Mouse (Mus musculus) skeletal muscle tissue, adult 2 months (tissue): ENCODE data around the gene Qrich1.

ENCODE experiments used
- DNase-seq: peaks from one replicate; pipeline ENCODE4 v3.0.0-alpha.2; 2012; ENCODE audit warnings: low read depth, low spot score

Gene Qrich1

DNA sequence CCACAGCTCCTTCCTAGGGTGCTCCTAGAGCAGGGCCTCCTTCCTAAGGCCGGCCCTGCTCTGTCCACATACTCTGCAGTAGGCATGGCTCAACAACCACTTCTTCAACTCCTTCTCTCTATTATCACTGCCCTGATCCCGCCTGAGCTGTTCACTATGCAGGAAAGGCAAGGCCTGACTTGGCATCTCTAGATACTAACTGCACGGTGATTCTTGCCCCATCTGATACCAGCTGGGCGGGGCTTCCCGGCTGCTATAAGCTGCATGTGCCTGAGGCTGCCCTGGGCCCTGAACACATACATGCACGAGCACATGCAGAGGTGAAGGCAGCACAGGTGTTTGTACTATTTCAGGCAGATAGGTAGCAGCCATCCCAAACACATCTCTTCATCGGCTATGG is 47.5 kb downstream of the Qrich1 start:
- no peak for DNase-seq

DNA sequence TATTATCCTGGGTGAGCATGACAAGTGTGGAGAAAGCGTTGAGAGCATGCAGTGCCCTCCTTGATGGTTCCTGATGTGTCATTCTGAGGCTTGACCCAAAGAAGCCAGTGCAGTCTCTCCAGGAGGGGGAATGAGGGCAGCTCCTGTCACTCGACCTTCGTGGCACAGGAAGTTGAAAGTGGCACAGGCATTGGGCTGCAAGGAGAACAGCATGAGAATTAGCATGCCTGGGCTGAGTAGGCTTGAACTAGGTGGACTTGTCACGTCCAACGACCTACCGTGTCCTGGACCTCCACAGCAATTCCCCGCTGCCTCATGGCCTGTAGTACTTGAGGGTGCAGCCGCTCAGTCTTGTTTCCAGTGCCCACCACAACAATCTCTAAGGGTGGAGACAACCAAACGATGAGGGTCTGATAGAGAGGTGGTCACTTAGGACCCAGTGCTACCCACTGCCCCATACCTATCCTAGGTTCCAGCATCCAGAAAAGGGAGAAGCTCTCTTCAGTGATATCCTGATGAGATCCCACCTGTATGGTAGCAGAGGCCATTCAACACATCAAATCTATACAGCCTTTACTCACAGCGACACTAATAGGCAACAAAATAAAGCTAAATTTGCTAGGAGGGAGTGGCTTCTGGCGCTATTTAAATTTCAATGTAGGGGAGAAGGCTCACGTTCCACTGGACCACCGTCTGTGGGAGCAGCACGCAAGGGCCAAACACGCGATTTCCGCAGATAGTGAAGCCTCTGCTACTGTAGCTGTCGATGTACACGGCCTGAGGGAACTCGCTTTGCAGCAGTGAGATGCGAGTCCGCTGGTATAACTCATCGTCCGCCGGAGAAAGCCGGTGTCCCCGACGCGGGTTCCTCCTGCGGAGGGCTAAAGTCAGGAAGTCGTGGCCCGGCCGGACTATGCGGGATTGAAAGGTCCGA is 49.5 kb downstream of the Qrich1 start:
- DNase-seq: no peak

DNA sequence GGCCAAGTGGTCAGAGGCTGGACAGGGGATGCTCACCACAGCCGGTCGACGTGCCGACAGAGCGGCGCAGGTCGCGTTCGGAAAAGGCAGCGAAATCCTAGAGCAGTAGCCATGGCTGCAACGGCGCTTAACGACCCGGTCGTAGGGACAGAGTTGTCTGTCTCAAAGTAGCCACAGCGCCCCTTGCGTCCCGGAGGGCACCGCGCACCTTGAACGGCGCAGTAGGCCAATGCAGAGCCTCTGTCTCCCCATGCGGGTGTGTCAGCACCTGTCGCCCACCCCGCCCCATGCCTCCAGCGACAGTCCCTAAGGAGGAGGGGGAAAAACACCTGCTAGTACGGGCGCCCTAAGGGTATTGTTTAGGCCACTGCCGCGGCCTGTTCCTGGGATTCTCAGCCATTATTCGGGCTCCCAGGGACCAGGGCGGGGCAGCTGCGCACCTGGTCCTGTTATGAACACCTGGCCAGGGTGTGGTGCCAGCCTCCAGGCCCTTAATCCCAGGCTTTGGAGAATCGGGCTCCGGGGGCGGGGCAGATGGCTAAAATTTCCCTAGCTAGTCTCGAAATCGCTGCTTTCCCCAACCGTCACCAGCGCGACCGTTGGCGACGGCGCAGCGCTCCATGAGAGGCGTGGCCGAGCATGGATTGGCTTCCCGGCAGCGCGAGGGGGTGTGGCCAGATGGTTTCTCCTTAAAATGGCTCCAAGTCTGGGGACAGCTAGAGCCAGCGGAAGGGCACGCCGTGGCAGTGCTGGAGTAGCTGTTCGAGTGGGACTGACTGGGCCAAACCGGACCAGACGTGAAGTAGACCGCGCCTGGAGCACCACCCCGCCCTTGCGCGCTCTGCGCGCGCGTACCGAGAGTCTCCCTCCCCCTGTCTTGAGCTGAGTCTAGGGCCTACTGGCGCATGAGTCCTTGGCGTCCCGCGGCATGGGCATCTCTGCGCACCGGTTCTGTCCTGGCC is 50.5 kb downstream of the Qrich1 start, which contains the start of gene Ndufaf3:
Gene Ndufaf3, minus strand, starts transcription at position 620 of the 962 bp plus-strand sequence.
- DNase-seq: peak; percentile 93

DNA sequence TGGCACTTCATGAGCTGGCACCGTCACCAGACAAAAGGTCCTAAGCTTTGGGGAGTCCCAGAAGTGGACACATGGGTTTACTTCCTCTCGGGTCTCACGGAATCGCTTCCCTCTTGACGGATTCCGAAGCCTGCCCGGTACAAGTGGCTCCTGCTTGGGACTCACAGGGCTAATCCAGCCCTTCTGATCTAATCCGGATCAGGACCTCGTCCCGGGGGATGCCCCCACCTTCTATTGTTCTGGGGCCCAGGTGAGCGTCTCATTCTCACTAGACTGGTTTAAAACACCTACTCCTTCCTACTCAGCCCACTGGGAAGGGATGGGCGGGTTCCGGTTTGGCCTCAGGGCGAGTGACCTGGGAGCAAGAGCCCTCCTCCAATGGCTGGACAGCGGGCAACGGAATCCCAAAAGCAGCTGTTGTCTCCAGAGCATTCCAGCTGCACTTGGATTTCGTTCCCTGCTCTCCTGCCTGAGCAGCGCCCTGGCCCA is 51.4 kb downstream of the Qrich1 start:
- DNase-seq: no peak

DNA sequence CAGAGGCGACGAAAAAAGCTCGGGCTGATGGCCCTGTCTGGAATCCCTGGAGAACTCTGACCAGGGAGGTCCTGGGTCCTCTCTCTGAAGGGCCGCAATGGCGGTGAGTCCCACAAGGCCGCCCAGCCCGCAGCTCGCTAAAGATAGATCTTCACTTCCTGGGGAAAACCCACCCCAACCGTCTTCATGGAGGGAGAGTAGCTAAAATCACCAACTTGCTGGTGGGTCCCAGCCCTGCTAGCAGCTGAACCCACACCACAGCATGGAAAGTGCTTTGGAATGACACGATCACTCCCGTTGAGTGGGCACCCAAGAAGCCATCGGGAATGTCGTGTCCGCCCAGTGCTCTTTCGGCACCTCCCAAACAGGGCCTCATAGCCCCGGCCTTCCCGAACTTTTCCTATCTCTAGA is 51.9 kb downstream of the Qrich1 start:
- DNase-seq: no peak

DNA sequence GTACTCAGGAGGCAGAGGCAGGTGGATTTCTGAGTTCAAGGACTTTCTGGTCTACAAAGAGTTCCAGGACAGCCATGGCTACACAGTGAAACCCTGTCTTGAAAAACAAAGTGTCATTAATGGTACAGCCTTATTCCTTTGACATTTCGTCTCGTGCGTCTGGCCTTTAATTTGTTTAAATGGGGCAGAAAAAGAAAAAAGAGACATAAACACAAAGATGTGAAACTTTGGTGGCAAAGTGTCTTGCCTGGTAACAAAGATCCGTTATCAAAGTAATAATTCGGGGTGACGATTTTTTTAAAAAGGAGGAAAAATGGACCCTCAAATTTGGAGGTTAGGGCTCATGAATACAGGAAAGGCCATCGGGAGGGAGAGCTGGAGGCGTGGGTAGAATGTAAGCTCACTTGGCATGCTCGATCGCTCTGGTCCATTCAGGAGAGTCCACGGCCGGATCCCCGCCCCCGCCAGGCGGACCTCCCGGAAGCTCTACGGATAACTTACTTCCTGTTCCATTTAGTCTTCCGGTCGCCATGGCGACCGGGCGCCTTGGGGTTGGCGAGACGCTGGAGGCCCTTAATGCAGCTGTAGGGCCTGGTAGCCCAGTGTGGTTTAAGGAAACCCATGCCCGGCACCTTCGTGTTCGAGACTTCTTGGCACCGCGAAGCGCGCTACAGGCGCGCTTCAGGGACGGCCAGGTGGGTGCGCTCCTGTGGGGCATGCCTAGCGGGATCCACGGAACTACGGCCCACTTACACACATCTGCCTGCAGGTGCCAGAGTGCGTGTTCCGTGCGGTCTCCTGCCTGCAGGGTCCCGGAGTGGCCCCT is 53.0 kb downstream of the Qrich1 start, which contains the start of gene Dalrd3:
Gene Dalrd3, plus strand, starts transcription at position 506 of the 826 bp plus-strand sequence.
- peak; percentile 89 for DNase-seq

DNA sequence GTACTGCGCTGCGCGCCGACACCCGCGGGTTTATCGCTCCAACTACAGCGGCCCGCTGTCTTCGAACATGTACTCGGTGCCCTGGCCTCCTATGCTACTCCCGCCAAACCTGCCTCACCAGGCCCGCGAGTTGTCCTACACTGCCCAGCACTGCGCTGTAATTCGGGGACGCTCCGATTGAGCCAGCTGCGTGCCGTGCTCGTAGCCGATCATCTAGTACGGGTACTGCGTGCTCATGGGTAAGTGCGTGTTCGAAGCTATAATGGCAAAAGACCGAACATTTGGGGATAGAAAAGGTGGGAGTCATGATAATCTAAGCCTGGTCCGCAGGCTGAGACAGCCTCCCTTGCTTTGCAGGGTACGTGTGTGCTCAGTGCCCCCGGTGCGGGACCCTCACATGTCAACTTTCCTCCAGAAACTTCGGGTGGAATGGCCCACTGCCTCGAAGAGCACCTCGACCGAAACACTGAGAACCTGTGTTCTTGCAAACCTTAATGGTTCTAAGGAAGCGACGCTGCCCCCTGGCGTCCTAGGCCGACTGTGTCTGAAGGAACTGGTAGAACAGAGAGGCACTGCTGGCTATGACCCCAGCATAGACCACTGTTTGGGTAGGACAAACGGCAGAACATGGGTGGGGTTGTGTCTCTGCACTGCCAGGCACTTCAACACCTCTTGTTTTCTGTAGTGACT is 53.7 kb downstream of the Qrich1 start:
- no peak for DNase-seq

DNA sequence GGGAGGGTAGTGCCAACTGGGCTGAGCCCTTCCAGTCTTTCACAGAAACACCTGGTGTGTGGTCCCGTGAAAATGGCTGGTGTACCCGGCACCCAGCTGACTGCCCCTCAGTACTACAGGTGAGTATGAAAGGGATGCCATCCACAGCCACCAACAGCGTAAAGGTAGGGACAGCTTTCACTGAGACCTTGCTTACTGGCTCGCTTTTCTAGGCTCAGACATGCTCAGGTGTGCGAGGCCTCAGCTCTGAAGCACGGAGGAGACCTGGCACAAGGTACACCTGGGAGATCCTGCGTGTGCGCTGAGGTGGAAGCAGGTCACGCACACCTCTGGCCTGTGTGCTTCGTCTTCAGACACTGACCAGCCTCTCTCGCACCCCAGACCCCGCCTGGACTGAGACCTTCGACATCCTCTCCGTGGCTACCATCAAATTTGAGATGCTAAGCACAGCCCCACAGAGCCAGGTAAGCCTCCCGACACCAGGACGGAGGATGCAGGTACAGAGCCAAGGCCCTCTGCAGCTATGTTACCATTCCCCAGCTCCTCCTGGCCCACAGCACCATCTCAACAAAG is 54.9 kb downstream of the Qrich1 start:
- DNase-seq: no peak

DNA sequence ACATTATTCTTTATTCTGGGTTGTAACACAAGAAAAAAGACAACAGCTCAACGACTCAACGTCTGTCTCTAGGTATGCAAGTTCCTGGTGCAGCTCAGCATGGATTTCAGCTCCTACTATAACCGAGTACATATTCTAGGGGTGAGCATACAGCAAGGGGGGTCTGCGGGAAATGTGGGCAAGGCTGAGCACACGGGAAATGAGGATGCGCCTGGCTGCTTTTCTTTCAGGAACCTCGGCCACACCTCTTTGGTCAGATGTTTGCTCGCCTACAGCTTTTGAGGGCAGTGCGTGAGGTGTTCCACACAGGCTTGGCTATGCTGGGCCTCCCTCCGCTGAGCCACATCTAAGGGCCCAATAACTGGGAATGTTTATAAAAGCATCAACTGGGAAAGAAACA is 55.7 kb downstream of the Qrich1 start:
- DNase-seq: no peak

DNA sequence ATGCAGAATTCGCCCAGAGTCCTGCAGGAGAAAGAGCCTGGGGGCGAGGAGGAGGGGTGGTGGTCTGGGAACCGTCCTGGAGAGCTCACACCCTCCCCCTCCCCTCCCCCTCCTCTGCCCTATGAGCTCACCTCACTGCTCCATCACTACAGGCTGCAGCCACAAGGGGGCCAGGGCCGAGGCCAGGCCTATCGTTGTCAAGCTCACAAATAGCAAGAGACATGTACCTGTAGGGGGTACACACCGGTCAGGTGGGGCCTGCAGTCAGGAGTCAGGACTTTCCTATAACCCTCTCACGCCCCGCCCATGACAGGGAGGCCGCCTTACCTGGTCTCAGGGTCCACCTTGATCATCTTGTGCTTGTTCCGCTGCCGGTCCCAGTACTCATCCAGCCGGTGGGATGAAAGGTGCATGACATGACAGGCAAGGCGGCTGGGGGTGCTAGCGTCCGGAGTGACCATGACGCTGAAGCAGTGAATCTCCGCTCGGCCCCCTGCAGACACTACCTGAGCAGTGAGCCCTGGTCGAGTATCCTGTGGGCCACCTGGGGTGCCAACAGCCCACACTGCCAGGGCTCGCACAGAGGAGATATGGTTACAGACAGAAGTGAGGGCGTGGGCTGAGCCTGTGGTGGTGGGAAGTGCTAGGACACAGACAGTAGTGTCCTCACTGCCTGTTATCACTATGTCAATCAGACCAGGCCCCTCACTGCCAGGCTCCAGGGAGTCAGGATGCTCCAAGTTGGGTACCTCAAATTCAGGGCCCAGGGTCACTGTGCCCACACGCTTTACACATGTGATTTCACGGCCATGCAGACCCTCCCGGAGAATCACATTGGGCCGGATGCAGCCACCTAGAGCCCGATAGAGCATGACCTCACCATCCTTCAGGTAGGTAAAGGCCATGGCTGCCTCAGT is 57.4 kb downstream of the Qrich1 start:
- DNase-seq: no peak

DNA sequence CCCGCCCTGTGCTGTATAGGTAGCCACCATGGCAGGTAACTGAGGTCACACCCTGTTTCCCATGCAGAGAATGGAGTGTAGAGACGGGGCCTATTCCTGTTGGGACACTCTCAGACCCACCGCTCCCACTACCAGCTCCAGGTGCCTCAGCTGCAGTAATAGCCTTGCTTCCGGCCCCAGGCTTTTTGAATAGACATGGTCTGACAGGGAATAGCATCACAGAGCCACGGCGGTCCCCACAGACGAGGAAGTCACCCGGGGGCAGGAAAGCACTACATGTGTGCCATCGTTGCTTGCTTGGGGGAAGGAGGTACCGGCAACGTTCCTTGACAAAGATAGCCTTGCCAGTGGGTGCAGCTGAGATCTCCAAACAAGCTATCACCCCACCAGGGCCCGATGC is 58.3 kb downstream of the Qrich1 start:
- DNase-seq: no peak

DNA sequence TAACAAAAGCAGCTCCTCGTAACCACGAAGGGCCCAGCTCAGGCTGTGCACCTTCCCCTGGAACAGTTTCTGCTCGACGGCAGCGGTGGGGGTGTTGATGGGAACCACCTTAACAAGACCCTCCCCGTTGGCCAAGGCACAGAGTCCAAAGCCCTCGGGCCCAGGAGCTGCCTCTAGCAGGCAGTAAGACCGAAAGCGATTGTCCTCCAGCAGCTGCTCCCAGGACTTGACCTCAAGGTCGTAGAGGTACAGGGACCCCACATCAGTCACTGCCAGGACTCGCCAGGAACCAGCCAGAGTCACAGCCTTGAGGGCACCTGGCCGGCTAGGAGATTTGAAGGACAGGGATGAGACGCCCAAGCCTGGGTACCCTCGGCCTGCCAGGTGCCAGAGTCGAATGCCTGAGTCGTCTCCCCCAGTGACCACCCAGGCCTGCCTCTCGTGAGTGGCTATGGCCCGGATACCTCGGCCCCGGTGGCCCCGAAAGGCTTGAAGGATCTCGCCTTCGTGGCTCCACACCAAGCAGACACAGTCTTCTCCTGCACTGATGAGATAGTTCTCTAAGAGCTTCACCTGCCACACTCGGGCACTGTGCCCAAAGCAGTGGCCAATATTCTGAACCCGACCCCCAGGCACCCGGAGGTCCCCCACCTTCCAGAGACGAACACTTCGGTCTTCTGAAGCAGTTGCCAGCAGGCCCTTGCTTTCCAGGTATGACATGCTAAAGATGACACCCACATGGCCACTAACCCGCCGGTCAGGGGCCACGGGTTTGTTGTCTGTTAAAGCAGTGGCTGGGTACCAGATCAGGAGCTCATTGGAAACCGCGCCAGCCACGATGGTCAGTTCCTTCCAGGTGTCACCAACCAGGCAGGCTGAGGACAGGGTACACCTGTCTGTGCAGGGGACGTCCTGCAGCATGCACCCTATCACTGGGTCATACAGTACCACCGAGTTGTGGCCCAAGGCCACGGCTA is 59.0 kb downstream of the Qrich1 start:
- DNase-seq: no peak

DNA sequence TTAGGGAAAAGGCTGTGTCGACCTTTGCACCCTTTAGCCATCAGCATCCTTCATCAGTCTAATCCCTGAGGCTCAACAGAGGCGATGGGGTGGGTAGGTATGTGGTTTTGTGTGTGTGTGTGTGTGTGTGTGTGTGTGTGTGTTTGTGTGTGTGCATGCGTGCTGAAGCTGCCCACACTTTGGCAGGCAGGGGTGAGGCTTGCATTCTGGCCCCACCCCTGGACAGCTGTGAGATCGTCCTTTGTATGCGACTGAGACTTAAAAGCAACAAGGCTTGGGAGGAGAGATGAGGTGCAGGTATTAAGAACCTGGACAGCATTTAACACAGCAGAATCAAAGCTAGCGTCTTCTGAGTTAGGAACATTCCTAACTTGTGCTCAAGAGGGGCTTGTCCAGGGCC is 60.4 kb downstream of the Qrich1 start:
- DNase-seq: no peak

DNA sequence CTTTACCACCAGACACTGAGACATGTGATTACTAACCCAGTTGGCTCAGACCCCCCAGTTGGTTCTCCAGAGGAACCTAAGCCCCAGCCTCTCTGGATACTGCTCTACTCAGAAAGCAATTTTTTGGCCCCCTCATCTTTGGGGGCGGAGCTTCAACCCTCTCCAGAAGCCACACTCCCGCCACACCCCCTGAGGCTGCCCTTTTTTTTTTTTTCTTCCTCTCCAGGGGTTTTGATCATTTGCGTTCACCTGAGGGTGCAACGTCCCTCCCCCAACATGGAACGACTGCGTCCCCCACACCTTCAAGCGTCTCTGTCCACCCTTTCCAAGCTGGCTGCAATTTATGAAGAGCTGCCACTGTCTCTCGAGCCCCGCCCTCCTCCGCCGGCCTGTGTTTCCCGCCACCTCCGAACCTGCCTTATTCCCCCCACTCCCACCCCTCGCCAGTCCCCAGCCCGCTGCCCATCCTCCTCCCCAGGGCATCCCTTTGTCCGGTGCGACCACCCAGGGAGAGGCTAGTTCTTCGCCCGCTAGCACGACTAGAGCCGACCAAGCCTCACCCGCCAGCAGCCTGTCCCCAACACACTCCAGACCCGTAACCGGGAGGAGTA is 61.4 kb downstream of the Qrich1 start:
- DNase-seq: no peak

DNA sequence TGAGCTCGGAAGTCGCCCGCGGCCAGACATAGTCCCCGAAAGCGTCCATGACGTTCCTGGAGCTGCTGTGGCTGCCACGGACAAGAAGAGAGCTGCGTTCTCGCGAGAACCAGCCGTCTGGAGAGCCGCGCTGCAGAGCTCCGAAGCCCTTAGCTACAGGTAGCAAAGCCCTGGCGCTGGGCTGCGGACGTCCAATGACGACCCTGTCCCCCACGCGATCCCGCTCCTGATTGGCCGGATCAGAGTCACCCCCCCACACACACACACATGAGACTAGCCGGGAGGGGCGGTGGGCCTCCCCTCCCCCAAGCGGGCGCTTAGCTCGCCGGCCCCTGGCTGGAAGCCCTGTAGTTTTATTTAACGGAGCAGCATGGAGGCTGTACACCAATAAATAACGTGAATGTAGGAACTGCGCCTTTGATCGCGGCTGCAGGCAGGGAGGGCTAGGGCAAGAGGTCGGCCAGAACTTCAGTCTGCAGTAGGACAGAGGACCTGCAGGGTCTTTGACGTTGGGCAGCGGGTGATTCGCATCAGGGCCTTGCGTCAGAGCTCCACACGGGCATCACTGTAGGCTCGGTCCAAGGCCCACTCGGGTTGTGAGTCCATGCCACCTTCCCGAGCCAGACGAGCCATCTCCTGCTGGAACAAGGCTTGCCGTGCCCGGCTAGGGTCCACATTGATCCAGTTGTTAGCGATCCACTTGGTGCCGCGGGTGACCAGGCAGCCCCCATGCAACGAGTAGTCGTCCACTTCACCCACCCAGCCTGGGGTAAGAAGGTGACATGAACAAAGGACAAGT is 62.1 kb downstream of the Qrich1 start, which contains the start of gene Wdr6:
Gene Wdr6, minus strand, starts transcription at position 195 of the 799 bp plus-strand sequence.
- DNase-seq: peak; percentile 97

DNA sequence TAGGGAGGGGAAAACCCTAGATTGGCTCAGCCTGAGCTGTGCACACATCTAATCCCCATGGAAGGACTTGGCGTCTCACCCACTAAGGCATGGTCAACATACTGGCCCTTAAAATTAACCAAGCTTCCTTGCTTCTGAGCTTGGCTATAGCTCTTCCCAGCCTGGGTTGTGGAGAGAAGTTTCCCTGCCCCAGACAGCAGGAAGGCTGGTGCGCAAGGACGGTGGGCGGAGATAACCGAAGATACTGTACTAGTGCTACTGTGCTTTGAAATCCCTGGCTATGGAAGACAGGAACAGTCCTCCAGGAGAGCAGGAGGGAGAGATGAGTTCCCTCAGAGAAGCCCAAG is 62.7 kb downstream of the Qrich1 start:
- no peak for DNase-seq
